Mouse (Mus musculus) limb, embryonic 11.5 days (tissue): ENCODE results near the gene Dazap2. TPM values are rescaled to one million over a fixed set of nuclear protein-coding genes. Genes with fewer than 3 reads are reported as not detected.

Experiments
- ATAC-seq: fragments of 200-750 bp; cut with Nextera tagmentation; 2 replicates; pipeline ENCODE4 v1.8.0; 2017; ENCODE audit warnings: low read depth; ENCODE audit not compliant: insufficient number of reproducible peaks, low FRiP score, low TSS enrichment
- DNase-seq: peaks from one replicate; pipeline ENCODE4 v3.0.0-alpha.2; 2015; ENCODE audit warnings: low spot score
- H3K27ac ChIP-seq: fragments of 300-500 bp; sonication (generic); replicated peaks from 2 replicates; pipeline ENCODE4 v1.5.1; 2014; ENCODE audit warnings: low read depth, mild to moderate bottlenecking, low read length
- H3K27me3 ChIP-seq: fragments of 300-500 bp; sonication (generic); 2 replicates; pipeline ENCODE4 v1.6.1; 2014; ENCODE audit warnings: mild to moderate bottlenecking, low read length, mixed read lengths; ENCODE audit not compliant: control insufficient read depth, insufficient read depth
- H3K36me3 ChIP-seq: fragments of 300-500 bp; sonication (generic); 2 replicates; pipeline ENCODE4 v1.6.1; 2014; ENCODE audit warnings: mild to moderate bottlenecking, low read length, moderate library complexity, mixed read lengths; ENCODE audit not compliant: control insufficient read depth, insufficient read depth
- H3K4me1 ChIP-seq: fragments of 300-500 bp; sonication (generic); 2 replicates; pipeline ENCODE4 v1.6.1; 2014; ENCODE audit warnings: low read length, mixed read lengths; ENCODE audit not compliant: control insufficient read depth, insufficient read depth
- H3K4me2 ChIP-seq: fragments of 300-500 bp; sonication (generic); 2 replicates; pipeline ENCODE4 v1.6.1; 2014; ENCODE audit warnings: low read depth, mild to moderate bottlenecking, moderate library complexity; ENCODE audit not compliant: severe bottlenecking
- H3K4me3 ChIP-seq: fragments of 300-500 bp; sonication (generic); 2 replicates; pipeline ENCODE4 v1.5.1; 2014; ENCODE audit warnings: low read depth, low read length
- H3K9ac ChIP-seq: fragments of 300-500 bp; sonication (generic); 2 replicates; pipeline ENCODE4 v1.6.1; 2014; ENCODE audit warnings: mild to moderate bottlenecking, low read length
- H3K9me3 ChIP-seq: fragments of 300-500 bp; sonication (generic); 2 replicates; pipeline ENCODE4 v1.6.1; 2016; ENCODE audit warnings: low read length; ENCODE audit not compliant: control insufficient read depth
- WGBS: fragments of 180-500 bp; shearing (Covaris S2); extraction: QIAGEN DNeasy Blood & Tissue Kit; methylation state at CpG from one replicate; pipeline ENCODE4 v1.1.7; 2014; 5-methylcytosine and 5-hydroxymethylcytosine counted together
- polyA plus RNA-seq: library from polyadenylated mRNA; unstranded; fragments of >200 nt; fragmentation: Nextera tagmentation; extraction: Ambion mirVana; gene quantifications from 2 replicates; pipeline ENCODE4 v1.2.1, GENCODE M21; 2014

Dazap2 gene
- polyA plus RNA-seq, 1 experiment from 2014 or later: 201 TPM

- Histone ChIP-seq H3K9me3 (no peaks in the 10 kb centered on the region), H3K27ac (no peak overlapping the region), H3K36me3 (no peaks in the 10 kb centered on the region), H3K4me3 (no peak overlapping the region), H3K9ac (no peak overlapping the region), H3K27me3 (no peaks in the 10 kb centered on the region), H3K4me2 (no peak overlapping the region), H3K4me1 (no peaks in the 10 kb centered on the region)
- ATAC-seq: no peak
- WGBS: 81% methylated on average over 9 of the region's 9 CpGs
- DNase-seq: no peak
Observed at GRCm38 (mm10) chr15:100651610-100652009, 36.5 kb downstream of the Dazap2 start.

GRCm38 (mm10) chr15:100654271-100654670 is 39.1 kb downstream of the Dazap2 start:
- H3K9me3 ChIP-seq: no peaks in the 10 kb centered on the region
- ATAC-seq: no peak
- H3K36me3 ChIP-seq: no peaks in the 10 kb centered on the region
- WGBS: 85% methylated on average over 1 of the region's 1 CpGs
- no peak overlapping the region for H3K27ac ChIP-seq
- H3K4me1 ChIP-seq: no peaks in the 10 kb centered on the region
- no peak overlapping the region for H3K9ac ChIP-seq
- DNase-seq: no peak
- H3K27me3 ChIP-seq: no peaks in the 10 kb centered on the region
- no peak overlapping the region for H3K4me2 ChIP-seq
- no peak overlapping the region for H3K4me3 ChIP-seq

- ATAC-seq (no peak), DNase-seq (no peak)
- Histone ChIP-seq H3K9me3 (no peaks in the 10 kb centered on the region), H3K4me3 (no peak overlapping the region), H3K36me3 (no peaks in the 10 kb centered on the region), H3K4me2 (no peak overlapping the region), H3K4me1 (no peaks in the 10 kb centered on the region), H3K27me3 (no peaks in the 10 kb centered on the region), H3K9ac (no peak overlapping the region), H3K27ac (no peak overlapping the region)
- 84% methylated on average over 5 of the region's 5 CpGs for WGBS
Observed at GRCm38 (mm10) chr15:100655201-100655600, 40.1 kb downstream of the Dazap2 start.

GRCm38 (mm10) chr15:100660306-100660705 is 45.2 kb downstream of the Dazap2 start:
- Histone ChIP-seq H3K9ac (no peak overlapping the region), H3K4me1 (no peaks in the 10 kb centered on the region), H3K27ac (no peak overlapping the region), H3K36me3 (no peaks in the 10 kb centered on the region), H3K4me3 (no peak overlapping the region), H3K27me3 (no peaks in the 10 kb centered on the region), H3K9me3 (no peaks in the 10 kb centered on the region), H3K4me2 (no peak overlapping the region)
- ATAC-seq: no peak
- DNase-seq: no peak
- WGBS: 88% methylated on average over 9 of the region's 9 CpGs

GRCm38 (mm10) chr15:100660805-100661204 is 45.7 kb downstream of the Dazap2 start:
- no peak overlapping the region for H3K4me3 ChIP-seq
- no peaks in the 10 kb centered on the region for H3K9me3 ChIP-seq
- no peak overlapping the region for H3K27ac ChIP-seq
- 91% methylated on average over 5 of the region's 5 CpGs for WGBS
- no peaks in the 10 kb centered on the region for H3K27me3 ChIP-seq
- H3K9ac ChIP-seq: no peak overlapping the region
- no peaks in the 10 kb centered on the region for H3K4me1 ChIP-seq
- no peak overlapping the region for H3K4me2 ChIP-seq
- DNase-seq (no peak), ATAC-seq (no peak)
- H3K36me3 ChIP-seq: no peaks in the 10 kb centered on the region

- WGBS: 80% methylated on average over 9 of the region's 9 CpGs
- DNase-seq (no peak), ATAC-seq (no peak)
- H3K9me3 ChIP-seq: no peaks in the 10 kb centered on the region
- H3K27ac ChIP-seq: no peak overlapping the region
- no peak overlapping the region for H3K4me3 ChIP-seq
- H3K4me2 ChIP-seq: no peak overlapping the region
- H3K27me3 ChIP-seq: no peaks in the 10 kb centered on the region
- no peaks in the 10 kb centered on the region for H3K36me3 ChIP-seq
- H3K4me1 ChIP-seq: no peaks in the 10 kb centered on the region
- no peak overlapping the region for H3K9ac ChIP-seq
Observed at GRCm38 (mm10) chr15:100664813-100665274, 49.7 kb downstream of the Dazap2 start.

GRCm38 (mm10) chr15:100665411-100666218 is 50.5 kb downstream of the Dazap2 start:
- H3K4me1 ChIP-seq: no peaks in the 10 kb centered on the region
- H3K36me3 ChIP-seq: no peaks in the 10 kb centered on the region
- H3K4me3 ChIP-seq: no peak overlapping the region
- no peak overlapping the region for H3K9ac ChIP-seq
- H3K9me3 ChIP-seq: no peaks in the 10 kb centered on the region
- H3K4me2 ChIP-seq: no peak overlapping the region
- no peak overlapping the region for H3K27ac ChIP-seq
- no peaks in the 10 kb centered on the region for H3K27me3 ChIP-seq
- WGBS: 29% methylated on average over 9 of the region's 9 CpGs
- no peak for ATAC-seq
- no peak for DNase-seq

- H3K9me3 ChIP-seq: no peaks in the 10 kb centered on the region
- no peaks in the 10 kb centered on the region for H3K27me3 ChIP-seq
- H3K36me3 ChIP-seq: no peaks in the 10 kb centered on the region
- H3K4me1 ChIP-seq: no peaks in the 10 kb centered on the region
- no peak overlapping the region for H3K9ac ChIP-seq
- ATAC-seq: no peak
- H3K27ac ChIP-seq: no peak overlapping the region
- WGBS: 6% methylated on average over 7 of the region's 7 CpGs
- no peak overlapping the region for H3K4me2 ChIP-seq
- H3K4me3 ChIP-seq: no peak overlapping the region
- no peak for DNase-seq
Observed at GRCm38 (mm10) chr15:100666219-100666696, 51.1 kb downstream of the Dazap2 start.
